Mouse (Mus musculus) left cerebral cortex, adult 2 months (tissue): Measurements from ENCODE around the gene Lrrc63. TPM values are rescaled to one million over a fixed set of nuclear protein-coding genes. Genes with fewer than 3 reads are reported as not detected.
"Not testable (repeated sequence)": the region's sequence is repeated elsewhere in the genome, so short reads cannot be mapped to it uniquely, and the experiment has no call there.

Experiments used
- DNase-seq, 2 experiments: peaks; one replicate each; pipeline ENCODE4 v3.0.0; 2021 to 2022; ENCODE audit warnings: low spot score in 2 of 2, mixed read lengths in 1 of 2; ENCODE audit errors: extremely low spot score in 1 of 2
- H3K27ac ChIP-seq: fragments of 200-600 bp; 2 replicates; pipeline ENCODE4 v1.8.1; 2022
- H3K4me3 ChIP-seq: fragments of 200-600 bp; 2 replicates; pipeline ENCODE4 v1.8.1; 2022
- CTCF ChIP-seq: fragments of 200-600 bp; IDR thresholded peaks from 2 replicates; pipeline ENCODE4 v1.8.1; 2022; ENCODE audit warnings: antibody characterized with exemption, mild to moderate bottlenecking, moderate library complexity
- intact Hi-C: fragments of 180-260 bp; cut with DNase I; formaldehyde crosslinking; loops from one replicate; pipeline ENCODE4 v1.15.1; 2025
- total RNA-seq, 2 experiments: library from RNA; stranded (reverse); gene quantifications; 2 replicates each; pipeline ENCODE4 v1.2.3; 2021

The Lrrc63 gene
- total RNA-seq, 2 experiments from 2014 or later, result not detected

DNA sequence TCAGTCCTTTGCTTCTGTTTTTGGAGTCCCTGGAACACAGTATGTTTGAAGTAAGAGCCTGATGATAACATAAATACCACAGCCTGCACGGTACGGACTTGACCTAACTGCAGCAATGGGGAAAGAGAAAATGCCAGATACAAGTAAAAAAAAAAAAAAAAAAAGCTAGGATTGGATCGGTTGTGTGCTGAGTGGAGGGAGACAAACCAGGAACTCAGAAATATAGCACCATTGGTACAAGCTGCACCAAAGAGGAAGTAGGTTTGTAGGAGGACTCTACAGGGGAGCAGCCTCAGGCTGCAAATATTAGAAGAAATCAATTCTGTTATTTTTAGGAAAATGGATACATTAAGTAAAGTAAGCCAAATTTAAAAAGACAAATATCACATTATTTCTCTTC is 37.8 kb upstream of the Lrrc63 start:
- intact Hi-C loops, result no loop called here
- H3K27ac ChIP-seq, result no peak overlapping the region
- no peak for DNase-seq
- H3K4me3 ChIP-seq, result no peak overlapping the region
- TF ChIP-seq CTCF, result no peak

DNA sequence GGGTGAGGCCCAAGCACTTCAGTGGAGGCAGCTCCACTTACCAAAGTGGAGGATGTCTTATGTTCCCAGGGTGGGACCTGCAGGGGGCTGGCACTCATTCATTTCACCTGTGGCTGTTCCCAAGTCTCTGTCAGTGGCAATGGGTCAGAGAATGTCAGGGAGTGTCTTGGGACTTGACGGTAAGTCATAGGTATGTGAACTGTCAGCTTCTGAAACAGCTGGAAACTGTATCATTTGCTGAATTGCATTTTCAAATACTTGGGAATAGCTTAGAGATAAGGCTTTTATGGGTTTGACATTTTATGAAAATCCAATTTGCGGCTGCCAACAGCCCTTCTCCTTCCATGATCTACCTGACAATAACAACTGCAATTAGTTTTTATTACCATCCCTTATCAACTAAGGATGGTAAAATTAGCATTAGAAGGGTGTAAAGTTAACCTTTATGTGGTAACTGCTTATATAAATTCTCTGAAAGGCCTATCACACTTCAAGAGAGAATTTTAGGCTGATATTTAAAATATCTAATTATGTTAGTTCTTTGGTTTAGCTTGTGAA is 35.0 kb upstream of the Lrrc63 start:
- Histone ChIP-seq H3K4me3 (no peak overlapping the region), H3K27ac (no peak overlapping the region)
- no peak for DNase-seq
- TF ChIP-seq CTCF, result no peak
- intact Hi-C loops, result no loop called here

DNA sequence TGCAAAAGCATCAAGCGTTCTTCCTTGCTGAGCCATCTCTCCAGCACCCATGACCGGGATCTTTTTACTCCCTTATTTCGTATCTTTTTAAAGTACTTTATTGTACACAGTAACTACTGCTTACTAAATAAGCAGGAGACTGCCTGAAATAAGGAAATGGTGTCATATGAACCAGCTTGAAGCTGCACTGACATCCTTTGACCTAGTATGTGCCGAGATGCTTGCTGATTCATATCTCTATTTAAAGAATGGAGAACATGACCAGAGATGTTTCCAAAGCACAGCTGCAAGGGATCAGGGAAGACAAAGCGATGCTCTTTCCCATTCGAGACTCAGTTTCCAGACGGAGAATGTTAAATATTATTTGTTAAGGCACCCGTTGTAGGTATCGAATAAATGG is 33.7 kb upstream of the Lrrc63 start:
- Histone ChIP-seq H3K27ac (no peak overlapping the region), H3K4me3 (no peak overlapping the region)
- TF ChIP-seq CTCF, result no peak
- no peak for DNase-seq
- intact Hi-C loops, result no loop called here

DNA sequence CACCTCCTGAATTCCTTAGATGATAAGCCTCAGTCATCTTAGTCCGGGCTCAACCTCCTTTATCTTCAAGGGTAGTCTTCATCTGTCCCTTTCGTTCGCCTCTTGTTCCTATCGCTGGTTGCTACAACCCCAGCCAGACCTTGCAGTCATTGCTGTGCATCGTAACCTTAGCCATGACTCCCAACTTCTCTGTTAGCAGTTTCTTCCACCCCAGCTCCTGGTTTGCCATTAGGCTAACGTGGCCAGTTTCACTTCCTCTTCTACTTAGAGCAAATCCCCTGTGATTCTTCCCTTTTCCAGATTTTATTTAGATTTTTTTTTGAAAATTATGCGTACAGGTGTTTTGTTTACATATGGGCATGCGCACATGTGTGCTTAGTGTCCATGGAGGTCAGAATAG is 33.2 kb upstream of the Lrrc63 start:
- DNase-seq, result no peak
- Histone ChIP-seq H3K4me3 (no peak overlapping the region), H3K27ac (no peak overlapping the region)
- intact Hi-C loops, result no loop called here
- no peak for TF ChIP-seq CTCF

DNA sequence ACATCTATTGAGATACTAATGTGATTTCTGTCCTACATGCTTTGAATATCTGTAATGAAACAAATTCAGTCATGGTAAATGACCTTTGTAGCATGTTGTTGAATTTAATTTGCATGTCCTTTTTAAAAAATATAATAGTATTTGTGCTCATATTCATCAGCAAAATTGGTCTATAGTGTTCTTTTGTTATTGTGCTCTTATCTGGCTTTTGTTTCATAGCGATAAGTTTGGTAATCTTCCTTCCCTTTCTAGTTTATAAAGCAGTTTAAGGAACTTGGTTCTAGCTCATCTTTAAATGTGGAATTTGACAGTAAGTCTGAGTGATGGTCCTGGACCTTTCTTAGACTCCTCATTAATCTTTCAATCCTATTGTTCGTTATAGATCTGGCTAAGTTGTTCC is 28.7 kb upstream of the Lrrc63 start:
- H3K4me3 ChIP-seq, result no peak overlapping the region
- intact Hi-C loops, result no loop called here
- no peak for TF ChIP-seq CTCF
- no peak for DNase-seq
- H3K27ac ChIP-seq, result no peak overlapping the region

DNA sequence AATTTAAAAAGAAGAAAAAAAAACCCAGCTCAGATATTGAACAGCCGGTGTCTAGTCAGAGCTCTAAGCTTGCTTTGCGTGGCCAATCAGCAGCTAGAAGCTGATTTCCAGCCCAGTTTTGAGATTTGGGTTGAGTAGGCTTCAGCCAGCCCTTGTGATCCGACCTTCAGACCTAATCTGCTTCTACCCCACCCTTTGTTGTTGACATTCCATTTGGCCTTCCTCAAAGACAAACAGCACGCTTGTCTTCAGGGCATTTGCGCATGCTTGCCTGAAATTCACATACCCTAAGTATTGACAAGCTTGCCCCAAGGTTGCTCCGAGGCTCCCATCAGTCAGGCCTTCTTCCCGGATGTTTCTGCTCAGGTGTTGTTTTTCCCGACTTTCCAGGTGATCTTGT is 23.8 kb upstream of the Lrrc63 start:
- H3K4me3 ChIP-seq, result no peak overlapping the region

DNA sequence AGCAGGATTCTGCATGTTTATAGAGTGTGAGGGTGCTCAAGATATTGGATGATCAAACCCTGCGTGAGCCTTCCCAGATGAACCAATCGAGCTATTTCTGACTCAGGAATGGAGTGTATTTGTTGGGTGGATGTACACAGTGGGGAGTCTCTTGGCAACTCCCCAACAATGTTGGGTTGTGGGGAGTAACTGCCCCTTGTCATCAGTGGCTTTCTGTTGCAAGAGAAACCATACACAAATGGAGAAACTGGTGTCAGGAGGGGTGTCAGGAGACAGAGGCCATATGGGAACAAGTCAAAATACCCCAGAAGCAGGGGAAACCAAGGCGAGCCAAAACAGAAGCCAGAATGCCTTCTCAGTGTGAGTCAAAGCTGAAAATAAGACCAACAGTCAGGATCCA is 20.5 kb upstream of the Lrrc63 start:
- intact Hi-C loops, result no loop called here
- TF ChIP-seq CTCF, result no peak

More for the DNA sequence above, 23.8 kb upstream of the Lrrc63 start:
- no peak overlapping the region for H3K27ac ChIP-seq
- no peak for TF ChIP-seq CTCF
- no peak for DNase-seq
- intact Hi-C loops, result no loop called here

DNA sequence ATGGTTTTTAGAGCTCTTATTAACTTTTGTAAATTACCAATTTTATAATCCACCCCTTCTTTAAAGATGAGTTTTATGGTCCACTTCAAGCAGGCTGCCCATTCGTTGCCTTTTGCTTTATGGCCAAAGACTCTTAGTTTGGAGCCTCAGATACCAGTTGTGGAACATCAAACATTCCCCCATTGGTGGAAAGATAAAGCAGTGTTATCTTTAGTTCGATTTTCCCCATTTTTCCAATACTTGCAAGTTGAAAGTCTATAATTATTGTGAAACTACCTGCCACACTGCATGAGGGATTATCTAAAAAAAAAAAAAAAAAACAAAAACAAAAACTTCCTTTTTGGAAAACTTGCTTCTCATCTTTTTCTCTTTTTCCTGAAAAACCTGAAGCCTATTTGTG is 20.0 kb upstream of the Lrrc63 start:
- intact Hi-C loops, result no loop called here
- TF ChIP-seq CTCF, result no peak
- Histone ChIP-seq H3K27ac (no peak overlapping the region), H3K4me3 (no peak overlapping the region)
- DNase-seq, result no peak

More for the DNA sequence above, 20.5 kb upstream of the Lrrc63 start:
- Histone ChIP-seq H3K27ac (no peak overlapping the region), H3K4me3 (no peak overlapping the region)
- no peak for DNase-seq

DNA sequence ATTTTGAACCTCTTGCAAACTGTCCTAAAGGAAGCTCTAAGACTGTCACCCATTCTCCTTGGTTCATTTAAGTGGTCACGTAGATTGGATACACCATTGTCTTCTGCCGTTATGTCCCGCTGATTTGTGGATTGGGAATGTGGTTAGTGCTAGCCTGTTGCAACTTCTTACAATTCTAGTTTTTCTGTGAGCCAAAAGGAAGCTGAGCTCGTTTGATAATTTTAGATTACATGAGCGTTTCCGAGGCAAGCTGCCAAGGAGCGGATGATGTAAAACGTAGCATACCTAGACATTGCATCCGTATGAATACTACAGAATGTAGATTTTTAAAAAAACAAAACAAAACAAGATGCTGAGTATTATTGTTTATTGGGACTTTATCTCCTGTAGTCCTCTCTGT is 17.5 kb upstream of the Lrrc63 start:
- Histone ChIP-seq H3K27ac (no peak overlapping the region), H3K4me3 (no peak overlapping the region)
- DNase-seq, result no peak
- intact Hi-C loops, result no loop called here
- no peak for TF ChIP-seq CTCF

DNA sequence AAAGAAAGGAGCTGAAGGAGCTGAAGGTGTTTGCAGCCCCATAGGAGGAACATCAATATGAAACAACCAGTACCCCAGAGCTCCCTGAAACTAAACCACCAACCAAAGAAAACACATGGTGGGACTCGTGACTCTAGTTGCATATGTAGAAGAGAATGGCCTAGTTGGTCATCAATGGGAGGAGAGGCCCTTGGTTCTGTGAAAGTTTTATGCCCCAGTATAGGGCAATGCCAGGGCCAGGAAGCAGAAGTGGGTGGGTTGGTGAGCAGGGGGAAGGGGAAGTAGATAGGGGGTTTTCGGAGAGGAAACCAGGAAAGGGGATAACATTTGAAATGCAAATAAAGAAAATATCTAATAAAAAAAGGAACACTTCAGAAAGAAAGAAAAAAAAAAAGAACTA is 17.0 kb upstream of the Lrrc63 start:
- H3K4me3 ChIP-seq, result not testable (repeated sequence)

DNA sequence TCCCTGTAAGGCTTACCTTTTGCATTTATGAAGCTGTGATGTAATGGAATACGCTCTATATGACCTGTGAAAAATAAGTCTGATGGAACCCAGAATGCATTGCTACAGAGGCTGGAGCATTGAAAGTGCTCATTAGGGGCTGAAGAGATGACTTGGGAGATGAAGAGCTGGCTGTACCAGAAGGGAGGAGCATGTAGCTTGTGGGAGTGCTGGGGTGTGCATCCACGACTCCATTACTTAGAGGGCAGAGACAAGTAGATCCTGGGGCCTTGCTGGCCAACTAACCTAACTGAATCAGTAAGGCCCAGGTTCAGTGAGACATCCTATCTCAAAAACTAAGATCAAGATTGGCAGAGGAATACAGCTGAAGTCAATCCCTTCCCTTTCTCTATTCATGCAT is 8.5 kb upstream of the Lrrc63 start:
- intact Hi-C loops, result no loop called here
- no peak for DNase-seq

More for the DNA sequence above, 17.0 kb upstream of the Lrrc63 start:
- H3K27ac ChIP-seq, intact Hi-C loops, DNase-seq: not testable (repeated sequence)

DNA sequence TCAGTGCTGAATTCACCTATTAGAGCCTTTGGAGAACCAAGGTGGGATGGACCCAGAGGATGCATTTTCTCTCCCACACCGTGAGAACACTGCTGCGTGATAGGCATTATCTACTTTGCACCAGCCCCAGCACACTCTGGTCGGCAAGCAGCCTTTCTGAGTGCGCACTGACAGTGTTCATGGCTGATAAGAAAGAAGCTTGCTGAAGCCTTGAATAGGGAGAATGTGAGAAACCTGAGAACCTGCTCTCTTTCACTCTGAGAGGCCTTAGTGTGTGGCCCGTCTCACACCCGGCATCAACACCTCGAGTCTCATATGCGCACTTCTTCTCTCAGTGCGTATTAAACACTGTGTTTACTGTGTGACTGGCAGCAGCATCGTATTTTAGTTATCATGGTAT is 7.8 kb upstream of the Lrrc63 start:
- Histone ChIP-seq H3K4me3 (no peak overlapping the region), H3K27ac (no peak overlapping the region)
- no peak for DNase-seq
- intact Hi-C loops, result no loop called here
- TF ChIP-seq CTCF, result no peak

More for the DNA sequence above, 8.5 kb upstream of the Lrrc63 start:
- no peak overlapping the region for H3K4me3 ChIP-seq
- TF ChIP-seq CTCF, result no peak
- no peak overlapping the region for H3K27ac ChIP-seq

DNA sequence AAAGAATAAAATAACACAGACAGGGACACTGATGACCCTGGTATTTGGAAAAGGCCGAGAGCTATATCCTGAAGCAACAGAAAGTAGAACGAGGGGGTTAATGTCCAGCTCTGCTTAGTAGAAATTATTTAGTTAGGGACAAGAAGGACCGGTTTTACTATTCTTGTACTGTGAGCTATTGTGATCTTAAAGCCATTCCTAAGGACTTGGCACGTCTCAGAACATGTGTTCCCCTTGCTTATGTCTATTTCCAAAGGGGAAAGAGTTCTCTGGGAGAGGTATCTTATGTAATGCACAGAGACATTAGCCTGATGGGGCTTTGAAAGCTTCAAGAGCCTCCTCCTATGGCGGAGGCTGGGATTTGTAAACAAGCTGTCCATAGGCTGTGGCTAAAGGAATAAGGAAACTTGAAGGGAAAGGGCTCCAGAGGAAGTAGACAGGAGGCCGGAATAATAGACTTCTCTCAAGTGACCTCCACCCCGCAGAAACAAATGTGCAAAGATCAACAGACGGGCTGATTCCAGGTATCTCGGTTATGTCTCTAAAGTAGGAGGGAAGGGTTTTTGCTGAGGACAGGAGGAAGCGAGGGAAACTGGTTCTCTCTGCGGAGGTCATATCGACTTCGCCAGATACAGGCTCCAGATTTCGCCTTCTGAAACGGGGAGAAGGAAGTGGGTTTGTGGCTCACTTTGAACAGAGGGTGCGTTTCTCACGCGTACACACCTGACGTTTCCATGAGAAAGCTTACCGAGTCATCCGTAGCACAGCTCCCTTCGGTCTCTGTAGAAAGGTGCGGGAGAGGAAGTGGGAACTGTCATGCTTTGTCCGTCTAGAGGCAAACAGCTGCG is 5.7 kb upstream of the Lrrc63 start:
- no peak for TF ChIP-seq CTCF
- Histone ChIP-seq H3K4me3 (no peak overlapping the region), H3K27ac (no peak overlapping the region)
- no peak for DNase-seq
- intact Hi-C loops, result no loop called here
